ENCODE assay signal across 11 mouse cellular contexts in genomic region chr13:109915501-109915900, GRCm38 (mm10).
DNase-seq lines count a peak whose midpoint lies in the region; ATAC-seq lines count a peak whose summit lies in the region.
"Had no signal": no experiment of that assay in that cellular context is flagged by ENCODE, and none has a peak within 500 bp of the region (broad histone marks: within the 10 kb centered on the region; RNA-seq: fewer than 3 reads in every experiment).

No protein-coding gene starts in this region.

- no peak overlapping the region for H3K4me3 ChIP-seq in heart, embryonic 14.5 days (ENCODE audit: control insufficient read depth in 1 of 2, insufficient read depth in 1 of 2, low read depth in 1 of 2, low read length in 2 of 2)
- no peak overlapping the region for H3K4me3 ChIP-seq in heart, embryonic 15.5 days
- H3K4me3 ChIP-seq in liver, embryonic 15.5 days (replicated peaks): no peak overlapping the region
- H3K4me3 ChIP-seq: hindbrain, embryonic 13.5 days had no signal

- H3K9me3 ChIP-seq in heart, embryonic 14.5 days (ENCODE audit: control insufficient read depth, low read length): no peaks in the 10 kb centered on the region
- H3K9me3 ChIP-seq in heart, embryonic 15.5 days (replicated peaks): no peaks in the 10 kb centered on the region
- no peaks in the 10 kb centered on the region for H3K9me3 ChIP-seq in liver, embryonic 15.5 days (replicated peaks)
- H3K9me3 ChIP-seq: hindbrain, embryonic 13.5 days had no signal

- 0 out of 2 replicates have a peak, but pooled peaks have one; percentile 18 for ATAC-seq in heart, embryonic 14.5 days (ENCODE audit: insufficient number of reproducible peaks, insufficient read depth, low FRiP score, low read depth)
- ATAC-seq in heart, embryonic 15.5 days (replicated peaks; ENCODE audit: insufficient number of reproducible peaks, insufficient read depth, low FRiP score, low read depth): 0 out of 2 replicates have a peak, but pooled peaks have one; percentile 22
- ATAC-seq in liver, embryonic 15.5 days (ENCODE audit: insufficient read depth): peak; percentile 57

- H3K9ac ChIP-seq in heart, embryonic 14.5 days (ENCODE audit: low read length): 0 out of 2 replicates have a peak overlapping the region, but pooled peaks have one; percentile 41
- no peak overlapping the region for H3K9ac ChIP-seq in heart, embryonic 15.5 days
- H3K9ac ChIP-seq in liver, embryonic 15.5 days: no peak overlapping the region
- H3K9ac ChIP-seq: hindbrain, embryonic 13.5 days had no signal

- intact Hi-C loops in heart, postnatal 36 days (cut with DNase I): no loop called here

- DNase-seq in heart, postnatal 36 days: no peak
- peak; percentile 70 for DNase-seq in embryo, embryonic 10.5 days (ENCODE audit: low spot score)
- no peak for DNase-seq in left cerebral cortex, adult 9 months (ENCODE audit: low spot score in 2 of 2)
- DNase-seq in right cerebral cortex, postnatal 10 days (ENCODE audit: low spot score in 2 of 2): no peak
- DNase-seq in spleen, postnatal 10 days (ENCODE audit: low spot score in 2 of 2): no peak
- DNase-seq: cerebellum, postnatal 25 days; thymus, adult 18-20 months had no signal

- no peaks in the 10 kb centered on the region for H3K27me3 ChIP-seq in heart, embryonic 14.5 days (ENCODE audit: control insufficient read depth, insufficient read depth, low read length)
- H3K27me3 ChIP-seq in heart, embryonic 15.5 days: no peaks in the 10 kb centered on the region
- H3K27me3 ChIP-seq in liver, embryonic 15.5 days: no peaks in the 10 kb centered on the region
- H3K27me3 ChIP-seq: hindbrain, embryonic 13.5 days had no signal

- peaks cover 34 to 81% of the 10 kb centered on the region in 2 experiments for H3K4me1 ChIP-seq in heart, embryonic 14.5 days (ENCODE audit: control insufficient read depth in 2 of 2, insufficient read depth in 2 of 2, low read length in 2 of 2)
- peaks cover 65% of the 10 kb centered on the region for H3K4me1 ChIP-seq in heart, embryonic 15.5 days (replicated peaks)
- H3K4me1 ChIP-seq in liver, embryonic 15.5 days (replicated peaks): peaks cover 21% of the 10 kb centered on the region

- no peaks in the 10 kb centered on the region for H3K36me3 ChIP-seq in heart, embryonic 14.5 days (ENCODE audit: control insufficient read depth, insufficient read depth, low read length)
- no peaks in the 10 kb centered on the region for H3K36me3 ChIP-seq in heart, embryonic 15.5 days
- no peaks in the 10 kb centered on the region for H3K36me3 ChIP-seq in liver, embryonic 15.5 days (replicated peaks)
- H3K36me3 ChIP-seq: hindbrain, embryonic 13.5 days had no signal

- peak overlapping the region; percentile 26; the same call in 1 of the 2 replicates for H3K4me2 ChIP-seq in heart, embryonic 14.5 days (ENCODE audit: low read length)
- peak overlapping the region; percentile 36; the same call in 1 of the 2 replicates for H3K4me2 ChIP-seq in heart, embryonic 15.5 days
- no peak overlapping the region for H3K4me2 ChIP-seq in liver, embryonic 15.5 days
- H3K4me2 ChIP-seq: hindbrain, embryonic 13.5 days had no signal

- WGBS in heart, embryonic 14.5 days: 28% methylated on average over 7 of the region's 7 CpGs
- WGBS in heart, embryonic 15.5 days: 25% methylated on average over 7 of the region's 7 CpGs
- 60% methylated on average over 7 of the region's 7 CpGs for WGBS in liver, embryonic 15.5 days (ENCODE audit: insufficient replicate concordance)

- H3K27ac ChIP-seq in heart, embryonic 14.5 days (replicated peaks in 1 of 2; ENCODE audit: control insufficient read depth in 1 of 2, insufficient read depth in 1 of 2, low read depth in 2 of 2, low read length in 2 of 2): peak overlapping the region in 1 of 2 experiments; percentile 72; a peak in 3 of 4 replicates
- H3K27ac ChIP-seq in heart, embryonic 15.5 days: peak overlapping the region; percentile 46
- no peak overlapping the region for H3K27ac ChIP-seq in liver, embryonic 15.5 days (replicated peaks)
- H3K27ac ChIP-seq: hindbrain, embryonic 13.5 days had no signal
